Mouse (Mus musculus) midbrain, embryonic 10.5 days (tissue): ENCODE measurements around the gene Olfr68. TPM values are rescaled to one million over a fixed set of nuclear protein-coding genes. Genes with fewer than 3 reads are reported as not detected.
A peak's percentile ranks its signal among the peaks of the same experiment; 100 is the strongest.
"Not testable (repeated sequence)": the region's sequence is repeated elsewhere in the genome, so short reads cannot be mapped to it uniquely, and the experiment has no call there.

ENCODE experiments used
- DNase-seq: peaks from one replicate; pipeline ENCODE4 v3.0.0-alpha.2; 2017; ENCODE audit warnings: low spot score
- H3K27ac ChIP-seq: fragments of 300-500 bp; sonication (generic); replicated peaks from 2 replicates; pipeline ENCODE4 v1.5.1; 2016; ENCODE audit warnings: mild to moderate bottlenecking
- H3K27me3 ChIP-seq: fragments of 300-500 bp; sonication (generic); 2 replicates; pipeline ENCODE4 v1.6.1; 2016; ENCODE audit warnings: low read depth, mild to moderate bottlenecking; ENCODE audit not compliant: poor library complexity, severe bottlenecking
- H3K36me3 ChIP-seq: fragments of 300-500 bp; sonication (generic); 2 replicates; pipeline ENCODE4 v1.6.1; 2016; ENCODE audit warnings: mild to moderate bottlenecking, moderate library complexity
- H3K4me1 ChIP-seq: fragments of 300-500 bp; sonication (generic); 2 replicates; pipeline ENCODE4 v1.6.1; 2016
- H3K4me3 ChIP-seq: fragments of 300-500 bp; sonication (generic); 2 replicates; pipeline ENCODE4 v1.5.1; 2016; ENCODE audit warnings: mild to moderate bottlenecking, moderate library complexity
- H3K9me3 ChIP-seq: fragments of 300-500 bp; sonication (generic); replicated peaks from 2 replicates; pipeline ENCODE4 v1.6.1; 2016; ENCODE audit warnings: mild to moderate bottlenecking
- WGBS: fragments of 180-500 bp; shearing (Covaris S2); methylation state at CpG from one replicate; pipeline ENCODE4 v1.1.7; 2016; 5-methylcytosine and 5-hydroxymethylcytosine counted together
- polyA plus RNA-seq: library from polyadenylated mRNA; unstranded; fragments of >200 nt; fragmentation: Nextera tagmentation; extraction: Ambion mirVana; gene quantifications from 2 replicates; pipeline ENCODE4 v1.2.1, GENCODE M21; 2016

The Olfr68 gene
- polyA plus RNA-seq, 1 experiment from 2014 or later, result not detected

DNA sequence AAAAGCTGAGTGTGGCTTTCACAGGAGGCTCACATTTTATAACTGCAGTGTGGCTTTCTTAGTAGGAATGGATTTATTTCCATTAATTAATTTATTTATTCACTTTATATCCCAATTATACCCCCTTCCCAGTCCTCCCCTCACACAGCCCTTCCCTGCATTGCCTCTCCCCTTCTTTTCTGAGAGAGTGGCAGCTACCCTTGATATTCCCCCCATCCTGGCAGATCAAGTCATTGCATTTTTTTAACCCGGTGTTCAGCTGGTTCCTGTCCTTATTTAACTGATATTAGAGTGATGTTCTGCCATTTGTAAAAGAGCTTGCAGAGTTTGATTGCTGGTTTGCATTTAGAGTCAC, 30.3 kb upstream of the Olfr68 start:
- no peak overlapping the region for H3K4me3 ChIP-seq
- WGBS, result 72% methylated on average over 1 of the region's 1 CpGs
- H3K27ac ChIP-seq, result no peak overlapping the region
- no peak for DNase-seq
- H3K27me3 ChIP-seq, result no peaks in the 10 kb centered on the region
- no peaks in the 10 kb centered on the region for H3K9me3 ChIP-seq
- no peaks in the 10 kb centered on the region for H3K36me3 ChIP-seq
- no peaks in the 10 kb centered on the region for H3K4me1 ChIP-seq

DNA sequence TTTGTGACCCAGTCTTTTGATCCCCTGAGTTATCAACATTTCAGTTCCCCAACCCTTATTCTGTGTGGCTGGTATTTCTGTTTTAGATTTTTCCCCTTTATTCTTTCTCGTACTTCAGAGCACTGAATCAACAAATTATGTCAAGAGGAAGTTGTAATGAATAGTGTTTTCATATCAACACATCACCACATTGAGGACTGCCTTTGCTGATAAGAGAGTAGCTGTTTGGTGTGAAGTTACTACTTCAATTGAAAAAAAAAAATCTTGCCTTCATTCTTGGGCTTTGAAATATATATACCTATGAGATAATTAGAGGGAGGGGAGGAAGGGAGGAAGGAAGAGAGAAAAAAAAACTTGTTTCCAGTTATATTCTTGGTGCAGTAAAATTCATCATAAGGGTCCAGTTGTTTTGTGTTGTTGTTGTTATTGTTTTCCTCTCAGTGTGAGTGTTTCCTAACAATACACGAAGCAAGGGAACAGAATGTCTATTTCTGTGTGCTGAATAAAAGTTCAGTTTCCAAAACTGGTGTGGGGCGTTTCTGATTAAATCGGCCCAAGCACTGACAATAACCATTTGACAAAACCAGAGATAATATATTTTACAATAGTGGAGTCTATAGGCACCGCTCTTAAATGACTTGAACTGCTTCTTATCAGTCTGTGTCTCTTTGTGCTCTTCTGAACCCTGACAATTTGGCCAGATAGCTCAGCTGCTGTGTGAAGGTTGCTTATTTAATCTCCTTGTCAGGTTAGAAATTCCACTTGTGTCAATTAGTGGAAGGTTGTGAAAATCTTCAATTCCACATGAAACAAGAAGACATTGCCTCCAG, 29.7 kb upstream of the Olfr68 start:
- Histone ChIP-seq H3K4me3 (no peak overlapping the region), H3K4me1 (no peaks in the 10 kb centered on the region), H3K27ac (no peak overlapping the region), H3K27me3 (no peaks in the 10 kb centered on the region), H3K9me3 (no peaks in the 10 kb centered on the region), H3K36me3 (no peaks in the 10 kb centered on the region)
- DNase-seq, result no peak
- 76% methylated on average over 5 of the region's 5 CpGs for WGBS

DNA sequence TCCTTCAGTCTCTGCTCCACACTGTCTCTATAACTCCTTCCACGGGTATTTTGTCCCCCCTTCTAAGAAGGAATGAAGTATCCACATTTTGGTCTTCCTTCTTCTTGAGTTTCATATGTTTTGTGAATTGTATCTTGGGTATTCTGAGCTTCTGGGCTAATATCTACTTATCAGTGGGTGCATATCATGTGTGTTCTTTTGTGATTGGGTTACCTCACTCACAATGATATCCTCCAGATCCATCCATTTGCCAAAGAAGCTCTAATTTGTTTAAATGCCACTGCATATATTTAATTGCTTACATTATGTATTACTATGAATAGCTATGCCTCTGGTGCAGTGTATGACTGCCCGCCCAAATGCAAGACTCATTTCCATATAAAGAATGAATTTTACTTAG, 28.6 kb upstream of the Olfr68 start:
- DNase-seq, H3K4me3 ChIP-seq, H3K36me3 ChIP-seq, H3K4me1 ChIP-seq, H3K27me3 ChIP-seq, H3K9me3 ChIP-seq, H3K27ac ChIP-seq: not testable (repeated sequence)
- 75% methylated on average over 2 of the region's 2 CpGs for WGBS

DNA sequence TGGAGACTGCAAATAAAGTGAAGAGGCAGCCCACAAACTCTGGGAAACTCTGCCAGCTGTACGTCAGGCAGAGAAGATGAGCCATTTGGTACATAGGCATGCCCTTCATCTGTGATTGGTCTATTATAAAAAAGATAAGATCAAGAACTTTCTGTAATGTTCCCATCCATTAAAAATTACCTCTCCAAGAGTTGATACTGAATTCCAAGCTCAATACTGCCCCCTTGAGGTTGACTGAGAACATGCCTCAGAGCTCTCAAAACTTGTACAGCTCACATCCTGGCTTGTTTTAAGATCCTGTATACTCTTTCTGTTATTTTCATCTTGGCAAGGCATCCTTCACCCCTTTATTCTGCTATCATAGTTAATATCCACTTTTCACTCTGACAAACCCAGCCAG, 27.4 kb upstream of the Olfr68 start:
- Histone ChIP-seq H3K4me3 (no peak overlapping the region), H3K36me3 (no peaks in the 10 kb centered on the region), H3K9me3 (no peaks in the 10 kb centered on the region), H3K4me1 (no peaks in the 10 kb centered on the region), H3K27me3 (no peaks in the 10 kb centered on the region), H3K27ac (no peak overlapping the region)
- peak; percentile 13 for DNase-seq
- 76% methylated on average over 1 of the region's 1 CpGs for WGBS

- H3K36me3 ChIP-seq, result no peaks in the 10 kb centered on the region
- WGBS, result 35% methylated on average over 4 of the region's 4 CpGs
Observed at GRCm38 (mm10) chr7:103792669-103793388, 13.3 kb upstream of the Olfr68 start.

GRCm38 (mm10) chr7:103791721-103792120, 12.2 kb upstream of the Olfr68 start, which contains the start of gene Olfr67:
Gene Olfr67, minus strand, starts transcription at chr7:103791821.
- no peaks in the 10 kb centered on the region for H3K27me3 ChIP-seq
- H3K4me1 ChIP-seq, result no peaks in the 10 kb centered on the region
- H3K4me3 ChIP-seq, result no peak within 1 kb of the TSS
- DNase-seq, result no peak
- WGBS, result 92% methylated on average over 3 of the region's 3 CpGs
- no peaks in the 10 kb centered on the region for H3K36me3 ChIP-seq
- no peaks in the 10 kb centered on the region for H3K9me3 ChIP-seq
- H3K27ac ChIP-seq, result no peak within 1 kb of the TSS

More at GRCm38 (mm10) chr7:103792669-103793388, 13.3 kb upstream of the Olfr68 start:
- Histone ChIP-seq H3K4me3 (no peak overlapping the region), H3K27ac (no peak overlapping the region), H3K27me3 (no peaks in the 10 kb centered on the region), H3K4me1 (no peaks in the 10 kb centered on the region), H3K9me3 (no peaks in the 10 kb centered on the region)
- DNase-seq, result no peak

- not testable (repeated sequence) for H3K27me3 ChIP-seq, H3K4me3 ChIP-seq, H3K9me3 ChIP-seq, H3K4me1 ChIP-seq, H3K27ac ChIP-seq, DNase-seq, H3K36me3 ChIP-seq
- 93% methylated on average over 4 of the region's 4 CpGs for WGBS
Observed at GRCm38 (mm10) chr7:103777652-103778051, 1.8 kb downstream of the Olfr68 start.

GRCm38 (mm10) chr7:103771494-103771893, 8.0 kb downstream of the Olfr68 start, which contains the start of gene Olfr69:
Gene Olfr69, minus strand, starts transcription at chr7:103771594.
- no peak for DNase-seq
- H3K36me3 ChIP-seq, result no peaks in the 10 kb centered on the region
- 92% methylated on average over 2 of the region's 2 CpGs for WGBS
- H3K27ac ChIP-seq, result no peak within 1 kb of the TSS
- H3K4me1 ChIP-seq, result no peaks in the 10 kb centered on the region
- H3K27me3 ChIP-seq, result no peaks in the 10 kb centered on the region
- H3K4me3 ChIP-seq, result no peak within 1 kb of the TSS
- no peaks in the 10 kb centered on the region for H3K9me3 ChIP-seq

- not testable (repeated sequence) for H3K9me3 ChIP-seq, H3K27ac ChIP-seq, H3K4me1 ChIP-seq, H3K36me3 ChIP-seq, DNase-seq, H3K4me3 ChIP-seq, H3K27me3 ChIP-seq
- WGBS, result 87% methylated on average over 6 of the region's 6 CpGs
Observed at GRCm38 (mm10) chr7:103767687-103768086, 11.8 kb downstream of the Olfr68 start.

GRCm38 (mm10) chr7:103762212-103762611, 17.3 kb downstream of the Olfr68 start:
- H3K27me3 ChIP-seq, H3K4me1 ChIP-seq, H3K9me3 ChIP-seq, H3K27ac ChIP-seq, H3K36me3 ChIP-seq, H3K4me3 ChIP-seq, DNase-seq: not testable (repeated sequence)
- WGBS, result 89% methylated on average over 6 of the region's 6 CpGs

GRCm38 (mm10) chr7:103757233-103757632, 22.3 kb downstream of the Olfr68 start, which contains the start of gene Olfr630:
Gene Olfr630, minus strand, starts transcription at chr7:103757333.
- Histone ChIP-seq H3K9me3 (no peaks in the 10 kb centered on the region), H3K27ac (no peak within 1 kb of the TSS), H3K4me3 (no peak within 1 kb of the TSS), H3K27me3 (no peaks in the 10 kb centered on the region), H3K36me3 (no peaks in the 10 kb centered on the region), H3K4me1 (no peaks in the 10 kb centered on the region)
- no peak for DNase-seq
- 55% methylated on average over 2 of the region's 2 CpGs for WGBS

GRCm38 (mm10) chr7:103744843-103745242, 34.7 kb downstream of the Olfr68 start, which contains the start of gene Olfr629:
Gene Olfr629, minus strand, starts transcription at chr7:103744943.
- Histone ChIP-seq H3K4me3 (no peak within 1 kb of the TSS), H3K27ac (no peak within 1 kb of the TSS), H3K36me3 (no peaks in the 10 kb centered on the region), H3K9me3 (no peaks in the 10 kb centered on the region), H3K27me3 (no peaks in the 10 kb centered on the region), H3K4me1 (no peaks in the 10 kb centered on the region)
- DNase-seq, result no peak
- WGBS, result 81% methylated on average over 2 of the region's 2 CpGs

- H3K4me3 ChIP-seq, result no peak within 1 kb of the TSS
- H3K4me1 ChIP-seq, result no peaks in the 10 kb centered on the region
- H3K9me3 ChIP-seq, result no peaks in the 10 kb centered on the region
- H3K27ac ChIP-seq, result no peak within 1 kb of the TSS
- no peaks in the 10 kb centered on the region for H3K36me3 ChIP-seq
- 93% methylated on average over 1 of the region's 1 CpGs for WGBS
- H3K27me3 ChIP-seq, result no peaks in the 10 kb centered on the region
- no peak for DNase-seq
Observed at GRCm38 (mm10) chr7:103730074-103730473, 49.4 kb downstream of the Olfr68 start, which contains the start of gene Olfr628. Gene Olfr628, plus strand, starts transcription at chr7:103730374.
